Mouse (Mus musculus) kidney, adult 2 months (tissue): Measurements from ENCODE around the gene Fuz.

Experiments used
- CTCF ChIP-seq: fragments of 200-500 bp; conservative IDR thresholded peaks from 2 replicates; pipeline ENCODE4 v1.5.1; 2011; ENCODE audit warnings: low read depth, mild to moderate bottlenecking, control low read depth, low read length, moderate library complexity, mixed read lengths; ENCODE audit not compliant: insufficient read depth, insufficient read length
- POLR2A ChIP-seq: fragments of 200-500 bp; IDR thresholded peaks from one replicate; pipeline ENCODE4 v1.6.1; 2011; ENCODE audit warnings: low read depth, low read length, control low read depth

DNA sequence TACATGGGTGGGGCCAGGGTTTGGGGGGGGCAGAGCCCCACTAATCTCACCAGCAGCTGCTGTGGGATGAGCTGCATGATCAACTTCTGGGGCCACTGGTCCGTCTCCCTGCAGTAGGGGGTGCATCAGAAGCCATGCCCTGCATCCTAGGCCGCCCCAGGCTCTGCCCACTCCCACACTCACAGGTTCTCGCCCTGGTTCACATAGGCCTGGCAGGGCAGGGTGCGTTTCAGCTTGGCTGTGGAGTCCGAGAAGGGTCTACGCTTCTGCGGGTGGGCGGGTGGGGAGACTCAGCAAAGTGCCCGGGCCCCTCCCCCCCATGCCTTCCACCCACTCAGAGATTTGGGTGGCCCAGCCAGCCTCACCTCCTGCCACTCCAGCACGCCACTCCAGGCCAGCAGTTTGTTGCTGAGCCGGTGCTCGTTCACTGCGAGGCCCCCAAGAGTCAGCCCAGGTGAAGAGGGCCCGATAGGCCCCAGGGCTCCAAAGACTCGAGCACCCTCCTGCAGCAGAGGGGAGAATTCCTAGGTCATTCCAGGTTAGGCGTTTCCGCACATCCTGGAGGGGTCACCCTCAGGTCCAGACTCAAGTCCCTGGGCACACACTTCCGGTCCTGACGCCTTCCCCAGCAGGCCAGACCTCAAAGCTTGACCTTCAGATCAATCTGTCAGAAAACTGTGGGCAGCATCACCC, 28.7 kb upstream of the Fuz start:
- TF ChIP-seq CTCF = no peak
- TF ChIP-seq POLR2A = no peak
